Mouse (Mus musculus) MEL (cell line): Measurements from ENCODE around the gene Chpt1. TPM values are rescaled to one million over a fixed set of nuclear protein-coding genes. Genes with fewer than 3 reads are reported as not detected.

ENCODE experiments used
- DNase-seq: peaks from one replicate; pipeline ENCODE4 v3.0.0; 2011; ENCODE audit warnings: low read depth, low spot score
- H3K27ac ChIP-seq: 2 replicates; pipeline ENCODE4 v1.5.1; 2012; ENCODE audit warnings: low read depth, mild to moderate bottlenecking, control low read depth, low read length, moderate library complexity; ENCODE audit not compliant: control insufficient read depth
- H3K27me3 ChIP-seq, 2 experiments: fragments of 150-350 bp in 1 of 2; sonication (generic) in 1 of 2; 2 replicates each; pipeline ENCODE4 v1.6.1; 2012; ENCODE audit warnings: low read length in 2 of 2, mild to moderate bottlenecking in 2 of 2, improper control_type of control experiment in 1 of 2, moderate library complexity in 1 of 2; ENCODE audit not compliant: insufficient read depth in 2 of 2, control insufficient read depth in 1 of 2
- H3K36me3 ChIP-seq, 2 experiments: 2 replicates each; pipeline ENCODE4 v1.6.1; 2012 to 2014; ENCODE audit warnings: low read length in 2 of 2, improper control_type of control experiment in 1 of 2, inconsistent platforms in 1 of 2, mild to moderate bottlenecking in 1 of 2; ENCODE audit not compliant: insufficient read depth in 2 of 2, control insufficient read depth in 1 of 2
- H3K4me1 ChIP-seq, 2 experiments: fragments of 150-350 bp in 1 of 2; sonication (generic) in 1 of 2; 2 replicates each; pipeline ENCODE4 v1.6.1; 2012; ENCODE audit warnings: low read length in 2 of 2, improper control_type of control experiment in 1 of 2, mild to moderate bottlenecking in 1 of 2; ENCODE audit not compliant: insufficient read depth in 2 of 2, control insufficient read depth in 1 of 2
- H3K4me3 ChIP-seq, 2 experiments: fragments of 150-350 bp in 1 of 2; sonication (generic) in 1 of 2; 2 replicates each; pipeline ENCODE4 v1.5.1; 2012; ENCODE audit warnings: low read depth in 2 of 2, low read length in 2 of 2, mild to moderate bottlenecking in 2 of 2, moderate library complexity in 2 of 2, control low read depth in 1 of 2, improper control_type of control experiment in 1 of 2; ENCODE audit not compliant: control insufficient read depth in 1 of 2, insufficient read depth in 1 of 2
- H3K79me2 ChIP-seq: 2 replicates; pipeline ENCODE4 v1.6.1; 2012; ENCODE audit warnings: mild to moderate bottlenecking, low read length, moderate library complexity; ENCODE audit not compliant: control insufficient read depth, poor library complexity, insufficient read depth
- H3K9ac ChIP-seq: 2 replicates; pipeline ENCODE4 v1.6.1; 2012; ENCODE audit warnings: low read depth, mild to moderate bottlenecking, control low read depth, low read length, moderate library complexity; ENCODE audit not compliant: control insufficient read depth, poor library complexity, severe bottlenecking
- H3K9me3 ChIP-seq: fragments of 150-350 bp; sonication (generic); replicated peaks from 2 replicates; pipeline ENCODE4 v1.6.1; 2012; ENCODE audit warnings: mild to moderate bottlenecking, low read length, improper control_type of control experiment, moderate library complexity; ENCODE audit not compliant: insufficient read depth
- CTCF ChIP-seq, 3 experiments: IDR thresholded peaks in 2 of 3; conservative IDR thresholded peaks in 1 of 3; 2 replicates each; pipeline ENCODE4 v1.5.1; 2011 to 2012; ENCODE audit warnings: low read length in 3 of 3, low read depth in 2 of 3, mild to moderate bottlenecking in 2 of 3, improper control_type of control experiment in 1 of 3, inconsistent platforms in 1 of 3, mixed read lengths in 1 of 3, moderate library complexity in 1 of 3; ENCODE audit not compliant: control insufficient read depth in 1 of 3, insufficient read depth in 1 of 3, poor library complexity in 1 of 3, severe bottlenecking in 1 of 3
- ELF1 ChIP-seq: IDR thresholded peaks from 2 replicates; pipeline ENCODE4 v1.6.1; 2014; ENCODE audit warnings: low read depth, mild to moderate bottlenecking, inconsistent platforms, low read length, improper control_type of control experiment, moderate library complexity
- ETS1 ChIP-seq: IDR thresholded peaks from 2 replicates; pipeline ENCODE4 v1.6.1; 2012; ENCODE audit warnings: low read depth, mild to moderate bottlenecking, inconsistent platforms, low read length, improper control_type of control experiment, moderate library complexity
- MAX ChIP-seq: IDR thresholded peaks from 2 replicates; pipeline ENCODE4 v1.6.1; 2011; ENCODE audit warnings: low read length, improper control_type of control experiment
- MAZ ChIP-seq: IDR thresholded peaks from 2 replicates; pipeline ENCODE4 v1.6.1; 2012; ENCODE audit warnings: low read depth, mild to moderate bottlenecking, inconsistent platforms, low read length, improper control_type of control experiment
- MXI1 ChIP-seq: IDR thresholded peaks from 2 replicates; pipeline ENCODE4 v1.6.1; 2011; ENCODE audit warnings: mild to moderate bottlenecking, low read depth, low read length, improper control_type of control experiment
- NELFE ChIP-seq: IDR thresholded peaks from 2 replicates; pipeline ENCODE4 v1.6.1; 2011; ENCODE audit warnings: low read depth, low read length, improper control_type of control experiment
- NRF1 ChIP-seq: IDR thresholded peaks from 2 replicates; pipeline ENCODE4 v1.6.1; 2014; ENCODE audit warnings: low read depth, mild to moderate bottlenecking, inconsistent platforms, low read length, improper control_type of control experiment, moderate library complexity; ENCODE audit not compliant: poor library complexity, insufficient read depth, severe bottlenecking
- ZKSCAN1 ChIP-seq: IDR thresholded peaks from 2 replicates; pipeline ENCODE4 v1.6.1; 2012; ENCODE audit warnings: low read depth, mild to moderate bottlenecking, inconsistent platforms, low read length, improper control_type of control experiment, moderate library complexity
- ZNF384 ChIP-seq: IDR thresholded peaks from 2 replicates; pipeline ENCODE4 v1.6.1; 2012; ENCODE audit warnings: low read depth, mild to moderate bottlenecking, inconsistent platforms, low read length, improper control_type of control experiment
- polyA plus RNA-seq, 2 experiments: library from polyadenylated mRNA; stranded (reverse) in 1 of 2; unstranded in 1 of 2; fragments of >175 nt in 1 of 2; fragments of >200 nt in 1 of 2; gene quantifications; 2 replicates each; pipeline versions ENCODE4 v1.2.1 to v1.2.4; 2012; ENCODE audit warnings: low replicate concordance in 2 of 2, low read depth in 1 of 2; ENCODE audit not compliant: insufficient read length in 2 of 2, insufficient read depth in 1 of 2, missing spikeins in 1 of 2
- total RNA-seq: library from RNA; depleted of rRNA; stranded (reverse); fragments of 300-350 nt; gene quantifications from 2 replicates; pipeline ENCODE4 v1.2.3, GENCODE M21; 2012

Gene Chpt1
- total and polyA plus RNA-seq, 3 experiments = 9.6 to 19.0 TPM; not detected in 1

DNA sequence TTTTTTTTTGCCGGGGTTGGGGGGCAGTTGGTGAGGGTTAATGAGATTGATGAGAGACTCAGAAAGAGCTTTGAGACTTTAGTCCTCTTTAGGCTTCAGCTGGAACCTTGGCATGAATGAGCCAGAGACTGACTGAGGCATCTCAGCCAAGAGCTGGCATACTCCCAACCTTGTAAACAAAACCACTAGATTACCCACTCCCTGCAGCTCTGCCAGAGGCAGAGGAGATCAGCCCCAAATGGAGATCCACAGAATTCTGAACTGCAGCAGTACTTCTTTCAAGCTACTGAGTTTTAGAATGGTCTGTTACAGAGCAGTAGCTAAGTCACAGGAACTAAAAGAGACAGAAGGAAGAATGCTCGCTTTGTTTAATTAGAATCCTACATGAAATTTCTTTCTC is 52.7 kb downstream of the Chpt1 start:
- H3K4me3 ChIP-seq = no peak overlapping the region
- no peaks in the 10 kb centered on the region for H3K79me2 ChIP-seq
- peak; percentile 52 for DNase-seq
- H3K27ac ChIP-seq = no peak overlapping the region
- H3K4me1 ChIP-seq = no peaks in the 10 kb centered on the region
- no peak overlapping the region for H3K9ac ChIP-seq
- H3K27me3 ChIP-seq = no peaks in the 10 kb centered on the region
- H3K9me3 ChIP-seq = no peaks in the 10 kb centered on the region
- H3K36me3 ChIP-seq = no peaks in the 10 kb centered on the region; a peak in 1 of 4 replicates
- TF ChIP-seq ETS1 (0 out of 2 replicates have a peak, but pooled peaks have one; percentile 11), ZKSCAN1 (no peak)

DNA sequence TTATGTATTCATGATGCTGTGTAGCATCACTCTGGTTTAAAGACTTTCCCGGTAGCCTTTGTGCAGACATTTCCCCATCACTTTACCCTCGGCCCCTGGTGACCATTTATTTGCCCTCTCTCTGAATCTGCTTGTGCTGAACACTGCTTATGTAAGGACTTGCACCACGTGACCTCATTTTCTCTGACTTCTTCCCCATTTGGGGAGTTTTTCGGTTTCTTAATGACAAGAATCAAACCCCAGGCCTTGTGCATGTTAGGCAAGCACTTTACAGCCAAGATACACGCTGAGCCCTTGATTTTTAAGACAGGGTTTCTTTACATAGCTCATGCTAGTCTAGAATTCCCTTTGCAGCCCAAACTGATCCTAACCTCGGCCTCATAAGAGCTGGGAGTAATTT is 62.6 kb downstream of the Chpt1 start:
- Histone ChIP-seq H3K27ac (no peak overlapping the region), H3K9me3 (no peaks in the 10 kb centered on the region), H3K4me1 (no peaks in the 10 kb centered on the region), H3K27me3 (no peaks in the 10 kb centered on the region), H3K79me2 (no peaks in the 10 kb centered on the region), H3K4me3 (no peak overlapping the region), H3K36me3 (peaks cover 0 to 13% of the 10 kb centered on the region in 2 experiments; a peak in 2 of 4 replicates), H3K9ac (no peak overlapping the region)
- DNase-seq = no peak
- no peak for TF ChIP-seq MAX
- TF ChIP-seq MAZ = no peak
- TF ChIP-seq ZNF384 = no peak
- TF ChIP-seq MXI1 = no peak
- no peak for TF ChIP-seq CTCF (IDR thresholded peaks at IDR 0.05 in 2 of 3, conservative IDR thresholded peaks at IDR 0.05 in 1 of 3; ENCODE audit: control insufficient read depth in 1 of 3, insufficient read depth in 1 of 3, low read depth in 2 of 3, low read length in 3 of 3, poor library complexity in 1 of 3, severe bottlenecking in 1 of 3)
- no peak for TF ChIP-seq NELFE

DNA sequence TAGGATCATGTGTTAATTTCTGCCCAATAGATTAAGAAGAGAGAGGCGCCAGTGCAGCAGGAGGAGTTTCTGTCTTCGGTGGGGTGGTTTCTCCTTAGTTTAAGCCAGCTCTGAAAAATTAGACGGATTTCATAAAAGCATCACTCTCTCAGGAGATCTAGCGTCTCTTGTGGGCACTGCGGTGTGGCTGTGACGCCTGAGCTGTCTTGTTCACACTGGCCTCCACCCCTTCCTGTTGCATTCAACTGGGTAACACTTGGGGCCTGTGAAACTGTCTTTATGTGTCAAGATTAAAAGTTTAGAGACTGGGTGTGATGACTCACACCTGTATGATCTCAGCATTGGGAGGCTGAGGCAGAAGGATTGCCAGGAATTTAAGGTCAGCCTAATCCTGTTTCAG is 75.9 kb downstream of the Chpt1 start:
- Histone ChIP-seq H3K9ac (no peak overlapping the region), H3K9me3 (no peaks in the 10 kb centered on the region), H3K27me3 (no peaks in the 10 kb centered on the region), H3K4me1 (peaks cover 3 to 7% of the 10 kb centered on the region in 2 experiments; a peak in 2 of 4 replicates), H3K36me3 (peaks cover 9 to 13% of the 10 kb centered on the region in 2 experiments), H3K4me3 (no peak overlapping the region), H3K27ac (no peak overlapping the region), H3K79me2 (no peaks in the 10 kb centered on the region)
- TF ChIP-seq NRF1 (no peak), CTCF (IDR thresholded peaks at IDR 0.05 in 2 of 3, conservative IDR thresholded peaks at IDR 0.05 in 1 of 3; ENCODE audit: control insufficient read depth in 1 of 3, insufficient read depth in 1 of 3, low read depth in 2 of 3, low read length in 3 of 3, poor library complexity in 1 of 3, severe bottlenecking in 1 of 3) (no peak), NELFE (no peak), ELF1 (no peak)
- no peak for DNase-seq
